Mouse (Mus musculus) NIH3T3 (cell line): Measurements from ENCODE around the gene Dph6.
A peak's percentile ranks its signal among the peaks of the same experiment; 100 is the strongest.
"Not testable (repeated sequence)": the region's sequence is repeated elsewhere in the genome, so short reads cannot be mapped to it uniquely, and the experiment has no call there.

Experiments used
- DNase-seq: peaks from one replicate; pipeline ENCODE4 v3.0.0-alpha.2; 2012; ENCODE audit warnings: low read depth

Dph6 gene

DNA sequence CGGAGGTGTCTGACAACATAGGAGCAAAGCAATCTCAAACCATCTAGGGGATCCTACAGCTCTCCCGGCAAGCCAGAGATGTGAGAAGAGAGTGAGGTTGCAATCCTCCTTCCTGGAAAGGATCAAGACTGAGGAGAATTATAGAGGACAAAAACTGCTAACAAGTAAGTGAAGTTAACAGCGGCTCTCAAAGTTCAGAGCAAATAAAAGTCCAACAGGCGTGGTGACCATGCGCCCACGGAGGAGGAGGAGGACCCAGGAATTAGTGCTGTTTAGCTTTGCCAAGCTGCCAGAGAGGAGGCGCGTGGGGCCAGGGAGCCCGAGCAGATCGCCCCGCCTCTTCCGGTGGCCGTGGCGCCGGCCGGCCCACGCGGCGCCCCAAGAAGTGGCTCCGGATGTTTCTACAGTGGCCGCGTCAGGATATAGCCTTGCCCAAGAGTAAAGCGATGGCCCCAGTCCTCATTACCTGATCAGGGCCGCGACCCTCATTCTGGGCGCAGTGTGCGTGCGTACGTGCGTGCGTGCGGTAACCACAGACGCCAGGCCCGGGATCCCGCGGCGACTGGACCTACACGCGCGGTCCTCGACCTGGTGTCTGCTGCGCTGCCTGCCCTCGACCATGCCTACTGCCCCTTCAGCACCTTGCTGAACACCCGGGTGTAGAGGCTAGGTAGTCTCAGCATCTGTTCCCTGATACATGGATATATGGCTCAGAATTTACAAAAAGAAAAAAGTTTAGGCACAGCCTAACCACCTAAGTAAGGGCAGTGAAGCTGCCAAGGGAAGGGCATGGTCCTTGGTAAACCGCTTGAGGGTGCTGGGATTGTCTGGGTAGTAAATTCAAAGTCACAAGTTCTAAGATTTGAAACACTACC, at the start of gene Dph6:
Gene Dph6 (minus strand): TSS at position 600 of the 875 bp plus-strand sequence.
- DNase-seq, result peak; percentile 92

DNA sequence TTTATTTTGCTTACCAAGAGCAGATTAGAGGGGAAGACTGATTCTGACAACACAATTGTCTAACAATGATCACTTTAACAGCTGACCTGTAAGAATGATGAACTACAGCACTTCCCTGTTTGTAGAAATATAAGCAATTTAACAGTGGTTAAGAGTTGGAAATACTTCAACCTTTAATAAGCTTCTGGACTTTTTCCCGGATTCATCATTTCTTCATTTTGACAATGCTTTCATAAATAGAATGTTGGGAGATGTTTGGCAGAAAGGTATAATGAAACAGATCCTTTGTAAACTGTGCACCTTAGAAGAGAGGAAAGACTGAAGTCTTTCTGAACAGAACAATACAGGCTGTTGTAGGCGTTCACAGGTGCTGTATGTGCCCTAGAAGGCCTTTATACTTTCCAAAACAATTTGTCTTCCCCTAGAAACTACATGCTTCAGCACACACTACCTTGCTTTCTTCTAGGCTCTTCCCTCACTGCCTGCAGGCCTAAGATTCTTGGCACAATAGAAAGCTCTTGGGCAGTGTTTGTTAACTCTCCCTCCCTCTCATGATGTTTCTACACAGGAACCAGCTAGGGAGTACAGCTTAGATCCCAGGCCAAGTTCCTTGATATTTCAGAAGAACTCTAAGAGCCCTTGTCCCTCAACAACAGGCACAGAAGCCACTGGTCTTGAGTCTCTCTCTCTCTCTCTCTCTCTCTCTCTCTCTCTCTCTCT, 46.4 kb upstream of the Dph6 start:
- peak; percentile 4 for DNase-seq

DNA sequence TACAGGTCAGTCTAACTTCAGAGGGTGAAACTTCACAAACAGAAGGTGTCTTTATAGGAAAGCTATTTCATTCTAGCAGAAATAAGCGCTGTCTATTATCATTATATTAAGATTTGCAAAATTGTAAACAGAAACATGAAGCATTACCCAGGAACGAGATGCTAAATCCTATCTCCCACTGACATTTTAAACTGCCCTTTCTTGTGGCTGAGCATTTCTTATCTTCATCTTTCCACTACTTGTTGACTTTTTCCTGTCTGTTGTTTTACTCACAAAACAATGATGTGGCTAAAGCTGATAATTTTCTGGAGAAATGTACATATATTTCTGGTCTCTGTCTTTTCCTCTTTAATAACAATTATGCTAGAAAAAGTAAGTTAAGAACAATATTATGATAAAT, 36.8 kb upstream of the Dph6 start:
- no peak for DNase-seq

DNA sequence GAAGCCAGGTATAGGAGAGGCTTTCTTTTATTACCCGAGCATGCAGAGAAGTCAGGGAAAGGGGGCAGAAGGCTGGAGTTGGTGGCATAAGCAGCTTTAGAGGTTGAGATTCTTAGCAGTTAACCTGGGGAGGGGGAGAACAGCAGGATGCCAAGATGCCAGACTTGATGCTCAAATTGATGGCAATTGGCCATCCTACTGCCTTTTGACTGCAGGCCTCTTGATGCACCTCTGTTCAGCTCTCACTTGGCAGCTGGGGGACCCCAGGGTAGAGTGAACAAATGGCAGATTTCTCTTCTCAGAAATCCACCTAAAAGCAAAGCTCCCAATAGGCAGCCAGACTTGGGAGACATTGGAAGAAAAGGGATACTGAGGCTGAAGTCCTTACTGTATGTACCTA, 32.7 kb upstream of the Dph6 start:
- DNase-seq, result no peak

DNA sequence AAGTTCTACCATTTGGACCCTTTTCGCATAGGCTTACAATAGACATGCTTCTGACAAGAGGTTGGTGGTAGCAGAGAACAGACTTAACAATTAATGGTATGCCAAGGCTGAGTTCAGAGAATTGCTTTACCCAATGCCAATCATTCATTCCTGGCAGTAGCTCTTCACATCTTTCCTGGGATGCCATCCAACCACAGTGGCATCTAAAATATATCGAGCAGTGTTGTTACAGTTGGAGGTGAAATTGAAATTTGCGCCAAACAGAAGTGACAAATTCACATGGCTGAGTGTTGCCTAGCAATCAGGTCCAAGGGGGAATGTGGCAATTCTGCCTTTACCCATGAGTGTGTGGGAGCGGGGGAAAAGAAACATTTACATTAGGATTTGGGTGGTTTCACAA, 32.3 kb upstream of the Dph6 start:
- DNase-seq, result no peak

DNA sequence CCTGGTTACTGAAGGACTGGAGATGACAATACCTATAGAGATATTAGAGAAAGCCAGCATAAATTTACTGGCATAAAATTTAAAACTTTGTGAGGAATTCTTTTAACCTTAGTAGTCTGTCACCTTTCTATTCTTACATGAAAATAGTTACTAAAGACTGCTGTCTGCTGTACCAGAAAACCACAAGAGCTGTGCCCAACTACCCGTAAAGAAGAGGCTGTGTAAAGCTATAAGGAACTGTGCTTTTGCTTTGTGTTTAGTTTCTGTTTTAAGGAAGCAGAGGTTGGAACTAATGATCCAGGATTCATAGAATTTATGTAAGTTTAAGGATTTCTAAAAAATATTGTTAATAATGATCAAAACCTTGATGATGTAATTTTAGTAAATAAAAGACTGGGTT, 19.1 kb upstream of the Dph6 start:
- no peak for DNase-seq

DNA sequence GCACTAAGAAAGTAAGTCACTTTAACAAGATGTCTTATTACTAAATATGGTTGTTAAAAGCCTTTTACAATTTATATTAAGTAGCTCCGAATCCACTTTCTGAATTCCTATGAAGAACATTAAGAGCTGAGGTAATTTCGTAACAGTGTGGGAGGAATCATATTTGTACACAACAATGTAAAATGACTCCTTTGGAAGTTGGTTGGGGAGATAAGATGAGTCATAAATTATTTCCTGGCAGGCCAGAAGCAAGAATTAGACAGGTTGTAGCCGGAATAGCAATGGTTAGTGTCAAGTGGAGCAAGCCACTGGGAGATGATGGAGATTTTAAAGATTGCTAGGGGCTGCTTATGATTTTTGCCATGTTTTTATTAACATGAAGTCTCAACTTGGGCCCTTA, 16.2 kb upstream of the Dph6 start:
- peak; percentile 28 for DNase-seq

DNA sequence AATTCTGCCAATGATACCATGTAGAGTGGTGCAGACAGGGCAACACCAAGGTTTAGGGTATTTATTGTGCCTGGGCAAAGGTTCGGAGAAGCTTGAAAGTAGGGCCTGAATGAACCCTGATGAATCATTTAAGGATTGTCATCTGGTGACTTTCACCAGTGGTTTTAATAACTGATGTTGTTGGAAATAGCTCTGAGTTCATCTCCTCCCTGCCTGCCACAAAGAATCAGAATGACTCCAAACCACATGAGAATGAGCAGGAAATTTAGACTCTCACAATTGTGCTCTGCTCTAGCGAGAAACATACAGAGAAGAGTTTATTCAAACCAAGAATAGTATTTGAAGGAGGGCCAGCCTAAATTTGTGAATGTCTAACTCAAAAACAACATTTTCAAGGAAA, 4.2 kb upstream of the Dph6 start:
- DNase-seq, result no peak

DNA sequence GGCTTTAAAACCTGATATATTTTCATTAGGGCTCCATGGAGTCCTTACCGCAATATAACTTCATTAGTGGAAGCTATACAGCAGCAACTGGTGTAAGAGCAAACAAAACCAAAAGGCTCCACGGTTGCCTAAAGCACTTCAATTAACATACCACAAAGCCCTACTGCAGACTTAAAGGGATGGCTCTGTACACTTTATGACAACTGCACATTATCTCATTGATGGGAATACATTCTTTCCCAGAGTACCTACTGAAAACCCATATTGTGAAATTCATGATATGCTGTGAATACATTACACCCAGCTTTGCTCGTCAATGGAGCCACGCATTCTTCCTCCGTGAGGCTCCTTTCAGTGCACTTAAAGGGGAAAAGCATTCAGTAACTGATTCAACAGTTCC, 8.5 kb downstream of the Dph6 start:
- no peak for DNase-seq

DNA sequence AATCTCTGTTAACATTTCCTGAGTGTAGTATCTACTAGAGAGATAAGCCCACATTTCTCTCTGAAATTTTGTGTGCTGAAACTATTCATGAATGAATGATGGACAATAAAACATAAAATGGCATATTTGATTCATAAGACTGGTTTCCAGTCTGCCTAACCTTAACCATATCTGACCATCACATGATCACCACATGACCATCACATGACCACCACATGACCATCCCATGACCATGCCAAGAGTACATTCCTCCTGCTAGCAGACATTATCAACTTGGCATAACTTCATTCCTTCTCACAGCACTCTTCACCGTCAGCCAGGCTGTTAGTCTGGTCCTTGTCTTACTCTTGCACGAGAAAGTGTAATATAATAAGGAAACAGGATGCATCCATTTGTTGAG, 10.9 kb downstream of the Dph6 start:
- no peak for DNase-seq

DNA sequence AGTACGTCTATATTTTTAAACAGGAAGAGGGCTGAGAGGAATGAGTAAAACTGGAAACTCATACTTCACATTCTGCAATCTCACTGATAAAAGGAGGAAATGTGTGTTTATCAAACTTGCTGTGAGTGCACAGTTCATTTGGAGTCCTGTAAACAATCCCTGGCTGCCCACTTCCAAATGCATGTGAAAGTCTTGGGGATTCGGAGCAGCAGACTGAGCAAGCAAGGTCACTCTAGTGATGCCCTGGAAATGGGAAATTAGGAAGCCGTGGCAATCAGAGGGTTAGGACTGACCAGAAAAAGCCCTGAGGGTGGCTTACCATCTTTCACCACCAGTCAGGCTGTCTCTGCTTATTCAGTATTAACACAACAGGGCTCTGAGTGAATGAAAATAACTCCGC, 30.1 kb downstream of the Dph6 start:
- DNase-seq, result no peak

DNA sequence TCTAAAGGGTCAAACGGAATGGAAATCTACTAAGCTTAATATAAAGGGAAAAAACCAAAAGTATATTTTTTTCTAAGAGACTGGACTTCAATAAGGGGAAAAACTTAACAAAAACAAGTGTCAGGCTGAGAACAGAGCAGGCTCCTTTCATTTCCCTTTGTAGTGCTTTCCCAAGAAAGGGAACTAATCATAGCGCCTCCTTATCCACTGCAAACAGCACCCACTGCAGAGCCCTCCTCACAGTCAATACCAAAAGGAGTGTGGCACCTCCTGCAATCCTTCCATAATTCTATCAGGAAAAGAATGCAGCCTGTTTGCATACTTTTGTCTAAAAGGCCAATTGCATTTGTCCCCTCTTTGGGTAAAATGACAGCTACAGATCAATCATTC, 32.2 kb downstream of the Dph6 start:
- no peak for DNase-seq

DNA sequence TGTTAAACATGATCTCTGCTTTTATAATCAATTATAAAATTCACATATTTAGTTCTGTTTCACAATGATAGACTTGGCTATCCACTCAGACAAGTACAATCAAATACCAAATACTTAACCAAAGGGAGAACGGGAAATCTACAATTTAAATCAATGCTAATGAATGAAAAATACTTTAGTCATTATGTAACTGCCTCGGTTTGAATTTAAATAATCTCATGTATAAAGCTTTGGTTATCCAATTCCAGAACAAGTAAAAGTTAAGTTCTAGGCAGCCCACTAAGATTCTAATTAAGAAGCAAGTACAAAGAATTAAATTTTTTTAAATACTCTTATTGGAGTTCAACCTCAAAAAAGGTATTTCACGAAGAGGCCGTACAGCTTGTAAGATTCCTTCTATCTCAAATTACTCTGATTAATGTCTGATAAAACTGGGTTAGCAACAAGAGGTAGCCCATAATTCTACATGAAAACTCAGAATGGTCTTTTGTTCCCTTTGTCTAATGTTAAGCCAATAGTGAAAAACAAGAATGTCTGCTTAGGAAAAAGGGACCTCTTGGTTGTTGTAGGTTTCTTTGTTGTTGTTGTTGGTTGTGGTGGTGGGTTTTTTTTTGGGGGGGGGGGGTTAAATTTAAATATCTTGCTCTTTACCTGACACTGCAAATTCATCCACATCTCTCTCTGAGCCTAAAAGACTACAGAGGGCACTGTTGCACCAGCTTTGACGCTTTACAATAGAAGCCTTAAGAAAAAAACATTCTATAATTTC, 32.8 kb downstream of the Dph6 start:
- DNase-seq, result peak; percentile 67

DNA sequence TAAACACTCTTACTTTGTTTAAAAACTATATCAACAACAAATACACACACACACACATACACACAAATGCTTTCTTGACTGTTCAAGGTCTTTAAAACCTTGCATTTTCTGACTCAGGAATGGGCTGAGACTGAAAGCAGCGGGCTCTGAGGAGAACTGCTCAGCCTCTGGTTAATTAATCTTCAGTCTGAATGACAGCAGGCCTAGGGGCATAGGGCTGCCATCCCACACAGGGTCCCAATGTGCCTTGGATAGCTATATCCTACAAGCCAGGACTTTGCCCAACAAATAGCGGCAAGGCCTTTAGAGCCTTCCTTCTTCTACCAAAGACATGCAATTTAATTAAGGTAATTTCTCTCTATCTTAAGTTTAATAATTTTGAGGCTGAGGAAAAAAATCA, 43.2 kb downstream of the Dph6 start:
- no peak for DNase-seq

DNA sequence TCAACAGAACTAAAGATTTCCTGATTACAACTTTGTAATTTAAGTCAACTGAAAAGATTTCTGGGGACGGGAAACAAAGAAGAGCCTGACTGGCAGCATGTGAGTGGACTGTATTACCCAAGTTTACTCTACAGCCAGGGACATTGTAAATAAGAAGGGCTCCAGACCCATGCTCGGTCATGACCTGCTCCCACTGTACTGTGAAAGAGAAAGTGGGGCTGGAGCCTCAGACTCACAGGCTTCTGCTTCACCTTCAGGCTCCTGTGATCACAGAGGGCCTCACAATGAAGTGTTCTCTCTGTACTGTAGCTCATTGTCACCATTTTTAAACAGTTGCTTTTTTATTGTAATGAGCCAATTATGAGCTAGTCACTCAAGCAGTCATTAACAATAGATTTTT, 44.7 kb downstream of the Dph6 start:
- DNase-seq, result no peak

DNA sequence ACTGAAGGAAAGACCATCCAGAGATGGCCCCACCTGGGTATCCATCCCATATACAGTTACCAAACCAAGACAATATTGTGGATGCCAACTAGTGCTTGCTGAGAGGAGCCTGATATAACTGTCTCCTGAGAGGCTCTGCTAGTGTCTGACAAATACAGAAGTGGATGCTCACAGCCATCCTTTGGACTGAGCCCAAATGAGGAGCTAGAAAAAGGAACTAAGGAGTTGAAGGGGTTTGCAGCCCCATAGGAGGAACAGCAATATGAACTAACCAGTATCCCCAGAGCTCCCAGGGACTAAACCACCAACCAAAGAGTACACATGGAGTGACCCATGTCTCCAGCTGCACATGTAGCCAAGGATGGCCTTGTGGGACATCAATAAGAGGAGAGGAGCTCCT, 49.6 kb downstream of the Dph6 start:
- DNase-seq, result not testable (repeated sequence)

DNA sequence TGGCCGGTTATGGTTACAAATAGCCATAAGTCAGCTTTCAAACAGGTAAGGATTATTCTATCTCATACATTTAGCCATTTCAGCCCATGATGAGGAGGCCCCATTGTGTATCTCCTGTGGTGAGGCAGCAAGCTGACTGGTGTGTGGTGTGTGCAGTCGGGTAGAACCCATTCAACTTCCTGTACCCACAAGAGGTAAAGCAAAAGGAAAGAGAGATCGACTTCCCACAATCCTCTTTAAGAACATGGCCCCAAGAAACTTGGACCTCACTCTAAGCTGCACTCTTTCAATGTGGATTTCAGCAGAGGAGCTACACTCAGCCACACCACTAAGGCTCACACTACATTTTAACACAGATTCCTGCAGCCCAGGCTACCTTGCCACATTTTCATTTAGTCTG, 53.6 kb downstream of the Dph6 start:
- no peak for DNase-seq

DNA sequence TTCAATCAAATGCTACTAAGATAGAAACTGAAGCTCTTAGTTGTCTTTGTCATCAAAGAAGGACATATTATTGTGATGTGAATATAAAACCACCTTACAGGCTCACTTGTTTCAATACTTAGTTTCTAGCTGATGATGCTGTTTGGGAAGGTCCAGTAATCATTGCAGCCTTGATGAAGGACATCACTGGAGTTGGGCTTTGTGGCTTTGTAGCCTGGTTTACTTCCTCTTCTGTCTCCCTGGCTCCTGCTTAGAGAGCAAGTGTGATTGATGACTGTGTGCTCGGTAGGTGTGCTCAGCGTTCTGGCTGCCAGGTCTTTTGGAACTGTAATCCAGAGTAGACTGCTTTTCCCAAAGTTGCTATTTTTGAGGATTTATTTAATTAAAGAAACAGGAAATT, 55.0 kb downstream of the Dph6 start:
- DNase-seq, result no peak

DNA sequence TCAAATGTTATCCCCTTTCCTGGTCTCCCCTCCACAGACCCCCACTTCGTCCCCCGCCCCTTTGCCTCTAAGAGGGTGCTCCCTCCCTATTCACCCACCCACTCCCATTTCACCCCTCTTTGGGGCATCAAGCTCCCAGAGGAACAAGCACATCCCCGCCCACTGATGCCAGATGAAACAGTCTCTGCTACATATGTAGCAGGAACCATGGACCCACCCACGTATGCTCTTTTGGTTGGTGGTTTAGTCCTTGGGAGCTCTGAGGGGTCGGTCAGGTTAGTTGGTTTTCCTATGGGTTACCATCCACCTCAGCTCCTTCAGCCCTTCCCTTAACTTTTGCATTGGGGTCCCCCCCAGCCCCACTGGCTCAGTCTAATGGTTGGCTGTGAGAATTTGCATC, 61.4 kb downstream of the Dph6 start:
- DNase-seq, result no peak

DNA sequence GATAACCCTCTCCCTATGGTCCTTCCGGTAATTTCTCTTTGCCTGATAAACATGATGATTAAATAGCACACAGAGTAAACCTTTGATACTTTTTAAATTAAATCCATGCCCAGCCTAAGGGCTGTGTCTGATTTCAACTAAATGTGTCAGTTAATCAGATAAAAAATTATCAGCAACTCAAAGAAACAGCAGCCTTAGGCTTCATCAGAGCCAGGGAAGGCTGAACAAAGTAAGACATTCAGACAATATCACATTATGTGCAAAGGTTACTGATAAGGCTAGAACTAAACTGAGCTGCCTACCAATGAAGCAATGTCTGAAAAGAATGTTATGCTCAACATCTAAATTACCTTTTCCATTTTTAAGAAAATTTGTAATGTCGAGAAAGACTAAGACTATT, 74.0 kb downstream of the Dph6 start:
- DNase-seq, result no peak

DNA sequence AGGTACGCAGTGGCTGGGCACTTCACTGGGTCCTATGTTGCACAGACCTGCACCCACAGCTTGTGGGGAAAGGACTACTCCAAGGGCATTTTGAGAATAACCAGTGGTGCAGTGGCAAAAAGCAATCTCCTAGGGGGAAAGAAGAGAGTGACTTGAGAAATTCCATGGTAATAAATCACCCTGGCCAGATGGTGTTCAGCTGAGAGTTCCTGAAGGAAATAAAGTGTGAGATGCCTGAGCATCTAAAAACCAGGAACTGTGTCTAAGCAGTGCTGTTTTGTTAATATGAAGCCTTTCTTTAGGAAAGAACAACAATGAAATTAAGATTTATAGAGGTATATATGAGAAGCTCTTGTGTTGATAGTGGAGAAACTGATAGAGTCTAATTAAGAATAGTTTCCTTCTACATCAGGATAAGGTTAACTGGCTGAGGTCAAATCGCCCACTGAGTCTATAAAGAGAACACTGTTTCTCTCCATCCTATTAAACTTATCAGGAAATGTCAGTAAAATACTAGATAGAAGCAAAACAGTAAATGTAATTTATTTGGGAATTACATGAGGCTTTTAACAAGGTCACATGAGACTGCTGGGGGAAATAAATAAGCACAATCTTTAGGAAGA, 111.7 kb downstream of the Dph6 start:
- peak; percentile 4 for DNase-seq

DNA sequence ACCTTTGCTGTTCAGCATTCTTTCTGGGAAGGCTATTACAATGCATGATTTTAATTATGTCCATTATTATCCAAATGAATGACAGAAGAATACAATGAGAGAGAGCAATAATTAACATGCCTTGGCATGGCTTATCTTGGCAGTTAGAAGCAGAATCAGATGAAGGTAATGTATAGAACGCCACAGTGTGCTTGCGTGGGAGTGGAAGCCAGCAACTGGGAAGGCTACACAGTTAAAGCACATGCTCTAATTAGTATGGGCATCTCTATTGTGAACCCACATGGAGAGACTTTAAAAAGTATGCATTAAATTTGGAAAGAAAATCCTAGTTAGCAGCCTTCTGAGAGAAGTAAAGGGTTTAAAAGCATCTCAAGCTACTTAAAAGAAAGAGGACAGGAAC, 112.4 kb downstream of the Dph6 start:
- no peak for DNase-seq
